Mouse (Mus musculus): ENCODE measurements around the gene BC048679. TPM values are rescaled to one million over a fixed set of nuclear protein-coding genes. Genes with fewer than 3 reads are reported as not detected.

BC048679 gene
- polyA plus RNA-seq (2012; rRNA removed): not detected in 2 replicates

GRCm38 (mm10) chr7:81498181-81498580, at the start of gene BC048679:
Gene BC048679 (minus strand): TSS chr7:81498281.
- Histone ChIP-seq H3K27me3 (ENCODE audit: control insufficient read depth, insufficient read depth, low read length) (no peaks in the 10 kb centered on the region), H3K4me1 (ENCODE audit: control insufficient read depth, insufficient read depth, insufficient read length, low read length) (0 out of 2 replicates have a peak, but pooled peaks cover 5% of the 10 kb centered on the region), H3K27ac (ENCODE audit: insufficient read depth, low read depth, low read length) (no peak within 1 kb of the TSS), H3K36me3 (ENCODE audit: control insufficient read depth, insufficient read depth, low read length) (no peaks in the 10 kb centered on the region), H3K4me3 (ENCODE audit: low read depth, low read length) (no peak within 1 kb of the TSS)
- WGBS: 43% methylated on average over 7 of the region's 7 CpGs
- no peak for TF ChIP-seq POLR2A (IDR thresholded peaks at IDR 0.05; ENCODE audit: low read depth, low read length)
- TF ChIP-seq CTCF (IDR thresholded peaks at IDR 0.05; ENCODE audit: extremely low read depth, insufficient read length, insufficient replicate concordance, low read depth, low read length): no peak

- Histone ChIP-seq H3K36me3 (ENCODE audit: control insufficient read depth, insufficient read depth, low read length) (no peaks in the 10 kb centered on the region), H3K27ac (ENCODE audit: insufficient read depth, low read depth, low read length) (no peak overlapping the region), H3K4me1 (ENCODE audit: control insufficient read depth, insufficient read depth, insufficient read length, low read length) (no peaks in the 10 kb centered on the region), H3K27me3 (ENCODE audit: control insufficient read depth, insufficient read depth, low read length) (no peaks in the 10 kb centered on the region), H3K4me3 (ENCODE audit: low read depth, low read length) (no peak overlapping the region)
- 25% methylated on average over 8 of the region's 8 CpGs for WGBS
- TF ChIP-seq CTCF (IDR thresholded peaks at IDR 0.05; ENCODE audit: extremely low read depth, insufficient read length, insufficient replicate concordance, low read depth, low read length) (no peak), POLR2A (IDR thresholded peaks at IDR 0.05; ENCODE audit: low read depth, low read length) (no peak)
Observed at GRCm38 (mm10) chr7:81542934-81543333, 44.9 kb upstream of the BC048679 start.

GRCm38 (mm10) chr7:81541924-81542524, 43.9 kb upstream of the BC048679 start:
- H3K4me3 ChIP-seq (ENCODE audit: low read depth, low read length): no peak overlapping the region
- H3K4me1 ChIP-seq (ENCODE audit: control insufficient read depth, insufficient read depth, insufficient read length, low read length): no peaks in the 10 kb centered on the region
- H3K27ac ChIP-seq (ENCODE audit: insufficient read depth, low read depth, low read length): no peak overlapping the region
- 72% methylated on average over 7 of the region's 7 CpGs for WGBS
- no peaks in the 10 kb centered on the region for H3K27me3 ChIP-seq (ENCODE audit: control insufficient read depth, insufficient read depth, low read length)
- H3K36me3 ChIP-seq (ENCODE audit: control insufficient read depth, insufficient read depth, low read length): no peaks in the 10 kb centered on the region
- TF ChIP-seq POLR2A (IDR thresholded peaks at IDR 0.05; ENCODE audit: low read depth, low read length) (no peak), CTCF (IDR thresholded peaks at IDR 0.05; ENCODE audit: extremely low read depth, insufficient read length, insufficient replicate concordance, low read depth, low read length) (no peak)

- Histone ChIP-seq H3K27ac (ENCODE audit: insufficient read depth, low read depth, low read length) (no peak overlapping the region), H3K27me3 (ENCODE audit: control insufficient read depth, insufficient read depth, low read length) (no peaks in the 10 kb centered on the region), H3K4me3 (ENCODE audit: low read depth, low read length) (no peak overlapping the region), H3K36me3 (ENCODE audit: control insufficient read depth, insufficient read depth, low read length) (no peaks in the 10 kb centered on the region), H3K4me1 (ENCODE audit: control insufficient read depth, insufficient read depth, insufficient read length, low read length) (no peaks in the 10 kb centered on the region)
- WGBS: 39% methylated on average over 1 of the region's 1 CpGs
- TF ChIP-seq CTCF (IDR thresholded peaks at IDR 0.05; ENCODE audit: extremely low read depth, insufficient read length, insufficient replicate concordance, low read depth, low read length): no peak
- TF ChIP-seq POLR2A (IDR thresholded peaks at IDR 0.05; ENCODE audit: low read depth, low read length): no peak
Observed at GRCm38 (mm10) chr7:81540999-81541398, 42.9 kb upstream of the BC048679 start.

- H3K4me1 ChIP-seq (ENCODE audit: control insufficient read depth, insufficient read depth, insufficient read length, low read length): no peaks in the 10 kb centered on the region
- WGBS: 58% methylated on average over 2 of the region's 2 CpGs
- no peak for TF ChIP-seq CTCF (IDR thresholded peaks at IDR 0.05; ENCODE audit: extremely low read depth, insufficient read length, insufficient replicate concordance, low read depth, low read length)
- no peak for TF ChIP-seq POLR2A (IDR thresholded peaks at IDR 0.05; ENCODE audit: low read depth, low read length)
- H3K27me3 ChIP-seq (ENCODE audit: control insufficient read depth, insufficient read depth, low read length): no peaks in the 10 kb centered on the region
- H3K36me3 ChIP-seq (ENCODE audit: control insufficient read depth, insufficient read depth, low read length): peaks cover 2% of the 10 kb centered on the region
- H3K4me3 ChIP-seq (ENCODE audit: low read depth, low read length): no peak overlapping the region
- no peak overlapping the region for H3K27ac ChIP-seq (ENCODE audit: insufficient read depth, low read depth, low read length)
Observed at GRCm38 (mm10) chr7:81539565-81539964, 41.5 kb upstream of the BC048679 start.

GRCm38 (mm10) chr7:81538070-81538675, 40.1 kb upstream of the BC048679 start:
- 73% methylated on average over 2 of the region's 2 CpGs for WGBS
- peaks cover 12% of the 10 kb centered on the region for H3K36me3 ChIP-seq (ENCODE audit: control insufficient read depth, insufficient read depth, low read length)
- H3K27ac ChIP-seq (ENCODE audit: insufficient read depth, low read depth, low read length): no peak overlapping the region
- H3K4me1 ChIP-seq (ENCODE audit: control insufficient read depth, insufficient read depth, insufficient read length, low read length): no peaks in the 10 kb centered on the region
- H3K4me3 ChIP-seq (ENCODE audit: low read depth, low read length): no peak overlapping the region
- no peaks in the 10 kb centered on the region for H3K27me3 ChIP-seq (ENCODE audit: control insufficient read depth, insufficient read depth, low read length)
- no peak for TF ChIP-seq POLR2A (IDR thresholded peaks at IDR 0.05; ENCODE audit: low read depth, low read length)
- no peak for TF ChIP-seq CTCF (IDR thresholded peaks at IDR 0.05; ENCODE audit: extremely low read depth, insufficient read length, insufficient replicate concordance, low read depth, low read length)

- 89% methylated on average over 4 of the region's 4 CpGs for WGBS
Observed at GRCm38 (mm10) chr7:81536478-81536877, 38.4 kb upstream of the BC048679 start.

More at GRCm38 (mm10) chr7:81536478-81536877, 38.4 kb upstream of the BC048679 start:
- no peak overlapping the region for H3K4me3 ChIP-seq (ENCODE audit: low read depth, low read length)
- H3K27ac ChIP-seq (ENCODE audit: insufficient read depth, low read depth, low read length): no peak overlapping the region
- no peaks in the 10 kb centered on the region for H3K4me1 ChIP-seq (ENCODE audit: control insufficient read depth, insufficient read depth, insufficient read length, low read length)
- H3K36me3 ChIP-seq (ENCODE audit: control insufficient read depth, insufficient read depth, low read length): peaks cover 20% of the 10 kb centered on the region
- H3K27me3 ChIP-seq (ENCODE audit: control insufficient read depth, insufficient read depth, low read length): no peaks in the 10 kb centered on the region
- TF ChIP-seq CTCF (IDR thresholded peaks at IDR 0.05; ENCODE audit: extremely low read depth, insufficient read length, insufficient replicate concordance, low read depth, low read length): no peak
- TF ChIP-seq POLR2A (IDR thresholded peaks at IDR 0.05; ENCODE audit: low read depth, low read length): no peak

Measured in small intestine, adult 2 months (tissue).